Mouse (Mus musculus) kidney, postnatal 10 days (tissue): ENCODE measurements around the gene Defb9.
A peak's percentile ranks its signal among the peaks of the same experiment; 100 is the strongest.
"Not testable (repeated sequence)": the region's sequence is repeated elsewhere in the genome, so short reads cannot be mapped to it uniquely, and the experiment has no call there.

Experiments
- DNase-seq: peaks from one replicate; pipeline ENCODE4 v3.0.0; 2021; ENCODE audit warnings: mixed read lengths

The Defb9 gene

DNA sequence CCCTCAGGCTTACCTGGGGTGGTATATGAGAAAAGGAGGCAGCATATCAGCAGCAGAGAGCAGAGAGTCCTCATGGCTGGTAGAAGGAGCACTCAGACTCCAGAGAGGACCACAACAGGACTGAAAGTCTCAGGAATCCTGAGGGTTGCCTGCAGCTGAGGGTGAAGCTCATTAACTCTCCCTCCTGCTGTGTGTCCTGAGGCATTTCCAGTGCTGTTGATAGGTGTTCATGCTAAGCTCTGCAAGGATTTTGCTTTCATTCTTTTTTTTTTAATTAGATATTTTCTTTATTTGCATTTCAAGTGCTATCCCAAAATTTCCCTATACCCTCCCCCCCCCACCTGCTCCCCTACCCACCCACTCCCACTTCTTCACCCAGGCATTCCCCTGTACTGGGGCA is at the start of gene Defb9:
Gene Defb9, minus strand, starts transcription at position 101 of the 400 bp plus-strand sequence.
- DNase-seq: not testable (repeated sequence)

DNA sequence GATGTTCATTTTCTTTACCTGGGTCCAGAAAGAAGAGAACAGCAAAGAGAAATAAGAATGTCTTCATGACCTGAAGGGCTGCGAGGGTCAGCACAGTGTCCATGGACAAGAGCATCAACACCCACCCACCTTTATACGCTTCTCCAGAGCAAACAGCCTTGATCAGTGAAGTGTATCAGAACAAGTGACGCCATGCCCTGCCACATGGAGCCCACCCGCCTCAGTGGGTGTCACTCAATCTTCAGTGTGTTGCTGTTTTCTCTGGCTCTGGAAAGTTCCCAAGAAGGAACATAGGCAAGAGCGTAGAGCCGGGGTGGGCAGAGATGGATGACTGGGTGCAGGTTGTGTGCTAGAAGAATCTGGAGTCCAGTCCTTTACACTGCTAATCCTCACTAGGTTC is 47.4 kb upstream of the Defb9 start, which contains the start of gene Defb15:
Gene Defb15, minus strand, starts transcription at position 101 of the 400 bp plus-strand sequence.
- no peak for DNase-seq

DNA sequence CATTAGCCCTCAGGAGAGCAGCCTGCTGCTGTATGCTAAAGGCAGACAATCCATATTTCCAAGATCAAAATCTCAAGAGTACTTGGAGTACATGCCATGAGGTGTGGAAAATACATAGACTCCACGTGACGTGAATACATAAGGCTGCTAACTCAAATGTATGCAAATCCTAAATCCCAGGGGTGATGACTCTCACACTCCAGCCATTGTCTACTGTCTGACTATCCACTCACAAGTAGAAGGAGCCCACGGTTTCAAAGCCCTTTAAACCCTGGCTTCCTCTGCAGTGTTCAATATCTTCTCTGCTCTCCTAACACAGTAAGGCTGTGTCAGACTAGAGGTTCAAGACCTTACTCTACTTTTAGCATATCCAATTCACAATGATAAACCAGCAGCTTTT is 45.5 kb upstream of the Defb9 start:
- DNase-seq: not testable (repeated sequence)

DNA sequence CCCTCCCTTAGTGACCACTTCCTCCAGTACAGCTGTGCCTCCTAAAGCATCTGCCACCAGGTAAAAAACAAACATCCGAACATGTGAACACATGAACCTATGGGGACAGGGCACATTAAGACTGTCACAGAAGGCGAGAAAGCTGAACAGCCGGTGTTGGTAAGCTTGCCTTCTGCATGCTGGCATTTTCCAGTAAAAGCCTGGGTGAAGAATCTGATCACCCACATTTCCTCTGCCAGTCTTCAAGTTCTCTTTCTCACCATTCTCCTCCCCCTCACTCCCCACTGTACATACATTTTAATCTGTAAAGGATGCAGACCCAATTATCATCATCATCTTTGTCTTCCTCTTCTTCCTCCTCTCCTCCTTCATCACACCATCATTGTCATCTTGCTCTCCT is 30.4 kb upstream of the Defb9 start:
- no peak for DNase-seq

DNA sequence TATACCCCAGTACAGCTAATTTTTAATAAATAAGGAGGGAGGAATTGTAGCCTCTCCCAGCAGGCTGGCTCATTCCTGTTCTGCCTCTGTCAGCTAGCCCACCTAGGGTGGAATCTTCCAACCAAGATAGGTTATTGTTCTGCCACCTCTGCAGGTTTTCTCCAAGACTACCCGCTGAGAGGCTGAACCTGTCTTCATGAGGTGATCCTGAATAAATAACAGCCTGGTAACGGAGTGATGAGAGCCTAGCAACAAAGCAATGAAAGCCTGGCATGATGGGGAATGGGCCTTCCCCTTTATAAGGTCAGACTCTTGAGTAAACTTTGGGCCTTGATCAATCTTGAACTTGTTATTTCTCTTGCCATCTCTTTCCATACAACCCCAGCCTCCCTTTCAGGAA is 27.3 kb upstream of the Defb9 start:
- no peak for DNase-seq

DNA sequence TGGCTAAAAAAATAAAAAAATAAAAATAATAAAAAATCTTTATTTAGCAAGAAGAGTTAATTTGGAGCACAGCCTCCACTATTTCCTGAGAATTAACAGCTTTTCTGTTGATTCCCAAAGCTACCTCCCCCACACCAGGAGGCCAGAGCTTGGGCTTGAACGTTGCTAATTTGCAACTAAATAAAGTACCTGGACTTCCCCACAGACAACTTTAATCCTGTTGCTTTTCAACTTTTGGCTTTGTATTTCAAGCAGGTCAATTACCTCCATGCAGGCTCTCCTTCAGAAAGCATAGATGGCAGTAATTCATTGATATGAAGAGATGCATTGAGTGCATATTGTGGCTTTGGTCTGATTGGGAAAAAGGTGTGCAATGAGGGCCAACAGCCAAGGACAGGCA is 26.7 kb upstream of the Defb9 start:
- DNase-seq: no peak

DNA sequence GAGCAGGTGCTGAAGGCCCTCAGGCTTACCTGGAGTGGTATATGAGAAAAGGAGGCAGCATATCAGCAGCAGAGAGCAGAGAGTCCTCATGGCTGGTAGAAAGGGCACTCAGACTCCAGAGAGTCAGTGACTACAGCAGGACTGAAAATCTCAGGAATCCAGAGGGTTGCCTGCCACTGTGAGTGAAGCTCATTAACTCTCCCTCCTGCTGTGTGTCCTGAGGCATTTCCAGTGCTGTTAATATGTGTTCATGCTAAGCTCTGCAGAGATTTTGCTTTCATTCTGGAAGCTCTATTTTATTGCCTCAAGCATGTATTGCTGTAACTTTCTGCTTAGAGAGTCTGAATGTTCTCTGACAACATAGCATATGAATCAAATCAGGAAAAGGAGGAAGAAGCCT is 21.1 kb upstream of the Defb9 start, which contains the start of gene Defb11:
Gene Defb11, minus strand, starts transcription at position 123 of the 400 bp plus-strand sequence.
- peak; percentile 6 for DNase-seq

DNA sequence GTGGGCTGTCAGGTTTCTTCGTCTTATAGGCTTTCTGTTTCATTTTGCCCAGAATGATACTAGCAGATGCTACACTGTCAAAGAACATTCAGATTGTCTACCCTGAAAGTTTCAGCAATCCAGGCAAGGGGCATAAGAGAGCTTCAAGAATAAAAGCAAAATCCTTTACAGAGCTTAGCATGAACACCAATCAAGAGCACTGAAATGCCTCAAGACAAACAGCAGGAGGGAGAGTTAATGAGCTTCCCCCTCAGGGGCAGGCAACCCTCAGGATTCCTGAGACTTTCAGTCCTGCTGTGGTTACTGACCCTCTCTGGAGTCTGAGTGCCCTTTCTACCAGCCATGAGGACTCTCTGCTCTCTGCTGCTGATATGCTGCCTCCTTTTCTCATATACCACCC is 26.6 kb downstream of the Defb9 start, which contains the start of gene Defb10:
Gene Defb10, plus strand, starts transcription at position 316 of the 400 bp plus-strand sequence.
- not testable (repeated sequence) for DNase-seq
